8 mouse cellular contexts compared by ENCODE assay signal in the genomic region with DNA sequence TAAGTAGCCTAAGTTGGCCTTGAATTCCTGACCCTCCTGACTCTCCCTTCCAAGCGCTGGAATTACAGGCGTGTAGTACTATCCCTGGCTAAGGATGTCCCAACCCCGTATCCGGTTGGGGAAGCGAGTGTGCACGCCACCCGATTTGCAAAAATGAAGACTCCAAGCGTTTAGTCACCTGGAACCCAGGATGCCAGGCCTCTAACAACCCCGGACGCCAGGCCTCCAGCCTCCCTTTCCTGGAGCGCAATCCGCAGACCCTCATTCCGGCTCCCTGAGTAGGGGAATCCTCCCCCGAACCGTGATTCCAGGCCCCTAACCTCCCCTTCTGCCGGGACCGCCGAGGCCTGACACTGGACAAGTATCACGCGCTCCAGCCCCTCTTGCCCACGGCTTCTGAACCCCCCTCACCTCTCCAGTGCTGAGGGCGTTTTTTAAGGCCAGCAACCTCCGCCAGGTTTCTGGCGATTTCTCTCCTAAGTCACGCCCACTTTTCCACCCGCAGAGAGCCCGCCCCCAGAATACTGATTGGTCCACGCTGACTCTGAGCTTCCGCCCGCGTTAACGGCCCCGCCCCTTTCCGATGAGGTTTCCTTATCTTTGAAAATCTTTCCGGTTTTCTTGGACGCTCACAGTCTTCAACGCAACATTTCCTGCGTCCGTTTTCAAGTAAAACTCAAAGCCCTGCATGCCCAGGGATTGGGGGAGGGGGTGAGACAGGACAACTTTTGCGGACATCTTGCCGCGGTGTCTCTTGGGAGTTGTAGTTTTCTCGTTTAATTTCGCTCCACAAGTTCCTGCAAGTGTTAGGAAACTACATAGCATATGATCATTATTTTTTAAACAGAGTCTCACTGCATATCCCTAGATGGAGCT. TPM values are rescaled to one million over a fixed set of nuclear protein-coding genes. Genes with fewer than 3 reads are reported as not detected.
DNase-seq lines count a peak whose midpoint lies in the region; ATAC-seq lines count a peak whose summit lies in the region.

Gene Nucb1, minus strand, starts transcription at position 495 of the 876 bp plus-strand sequence.

- intact Hi-C loops in gastrocnemius, postnatal 14 days (cut with DNase I; ENCODE audit: low total_unique reads), result no loop called here
- intact Hi-C loops in left cerebral cortex, postnatal 10 days (cut with DNase I), result no loop called here

- ATAC-seq in inflammation-experienced regulatory T-cells, adult 6 months, result peak; percentile 92
- ATAC-seq in megakaryocyte-erythroid progenitor cell, adult 5-6 weeks (replicated peaks; ENCODE audit: low FRiP score, low TSS enrichment, poor library complexity, severe bottlenecking), result peak; percentile 86

- peak; percentile 91 for DNase-seq in adipocyte (ENCODE audit: low spot score)
- DNase-seq in embryo, embryonic 10 days (ENCODE audit: low spot score), result peak; percentile 94
- DNase-seq in gastrocnemius, postnatal 14 days, result peak; percentile 91
- peak; percentile 85 to 95 for DNase-seq in left cerebral cortex, postnatal 10 days (ENCODE audit: extremely low spot score in 1 of 2, low spot score in 2 of 2)
- peak; percentile 87 for DNase-seq in right cerebral cortex, postnatal 25 days
- DNase-seq in urinary bladder, postnatal 4 days (ENCODE audit: low spot score in 2 of 2), result peak; percentile 85 to 91

RNA-seq across cellular contexts. Expression of gene Nucb1, which starts in this region (rescaled TPM):
- total RNA-seq in gastrocnemius, postnatal 14 days (2021), result 100 to 1,000 TPM; 100 TPM
- 100 to 1,000 TPM; 119 to 153 (median 121) TPM for polyA plus RNA-seq in inflammation-experienced regulatory T-cells, adult 6 months (2017; shearing (Covaris generic))
- total RNA-seq in left cerebral cortex, postnatal 10 days (2021), result 100 to 1,000 TPM; 114 to 127 TPM
- 100 and 140 TPM in 2 replicates for total RNA-seq in megakaryocyte-erythroid progenitor cell, adult 5-6 weeks (2014; fragmentation: Nextera tagmentation)
- 285 and 323 TPM in 2 replicates for total RNA-seq in megakaryocyte-erythroid progenitor cell, adult 5-6 weeks (2017)

Comparison
In these comparisons a context has a peak if more than half of its experiments do, and no peak if none do; other contexts are left out.
1. Peak in every context shown above with its lines: DNase-seq and ATAC-seq.